Mouse (Mus musculus) layer of hippocampus, adult 9-10 months (tissue): ENCODE measurements around the gene Atxn1.

Source experiments
- DNase-seq: peaks from one replicate; pipeline ENCODE4 v3.0.0; 2022; ENCODE audit warnings: low spot score

Atxn1 gene

DNA sequence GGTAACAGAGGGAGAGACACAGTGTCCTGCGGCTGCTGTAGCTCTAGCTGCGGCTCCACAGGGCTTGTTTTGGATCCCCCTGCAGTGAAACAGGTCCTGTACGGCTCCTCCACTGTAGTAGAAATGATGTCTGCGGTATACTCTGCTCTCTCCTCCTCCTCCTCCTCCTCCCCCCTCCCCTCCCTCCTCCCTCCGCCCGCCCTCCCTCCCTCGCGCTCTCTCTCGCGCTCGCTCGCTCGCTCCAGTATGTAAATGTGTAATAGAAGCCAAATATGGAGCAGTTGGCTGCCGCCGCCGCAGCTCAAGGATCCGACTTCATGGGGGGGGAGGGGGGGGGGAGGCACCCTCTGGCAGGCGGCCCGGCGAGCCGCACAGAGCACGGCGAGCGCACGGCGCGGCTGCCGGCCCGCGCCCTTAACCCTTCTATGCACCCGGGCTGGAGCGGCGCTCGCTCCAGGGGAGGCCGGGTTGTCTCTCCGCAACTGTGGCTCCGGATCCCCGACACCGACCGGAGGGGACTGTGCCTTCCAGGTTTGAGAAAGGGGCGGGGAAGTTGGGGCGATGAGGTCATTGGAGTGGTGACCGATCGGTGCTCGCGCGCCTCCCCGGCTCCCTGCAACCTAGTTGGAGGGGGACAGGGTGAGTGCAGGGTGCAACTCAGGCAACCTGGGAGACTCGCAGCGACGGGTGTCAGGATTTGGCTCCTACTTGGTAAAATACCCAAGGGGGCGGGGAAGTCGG lies at the start of gene Atxn1:
Gene Atxn1 (minus strand): TSS at position 156 of the 741 bp plus-strand sequence.
- DNase-seq, result no peak

DNA sequence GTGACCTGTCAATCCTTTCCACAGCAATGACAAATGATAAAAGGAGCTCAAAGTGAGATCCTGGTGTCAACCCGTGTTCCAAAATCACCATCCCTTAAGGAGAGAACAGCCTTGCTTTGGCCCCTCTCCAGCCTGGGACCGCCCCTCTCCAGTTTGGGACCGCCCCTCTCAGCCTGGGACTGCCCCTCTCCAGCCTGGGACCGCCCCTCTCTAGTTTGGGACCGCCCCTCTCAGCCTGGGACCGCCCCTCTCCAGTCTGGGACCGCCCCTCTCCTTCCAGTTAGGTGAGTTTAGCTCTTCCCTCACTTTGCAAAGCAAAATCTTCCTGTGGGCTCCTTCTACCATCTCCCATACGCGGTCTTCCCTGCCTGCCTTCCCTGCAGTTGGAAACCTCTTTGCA lies 46.4 kb upstream of the Atxn1 start:
- no peak for DNase-seq

DNA sequence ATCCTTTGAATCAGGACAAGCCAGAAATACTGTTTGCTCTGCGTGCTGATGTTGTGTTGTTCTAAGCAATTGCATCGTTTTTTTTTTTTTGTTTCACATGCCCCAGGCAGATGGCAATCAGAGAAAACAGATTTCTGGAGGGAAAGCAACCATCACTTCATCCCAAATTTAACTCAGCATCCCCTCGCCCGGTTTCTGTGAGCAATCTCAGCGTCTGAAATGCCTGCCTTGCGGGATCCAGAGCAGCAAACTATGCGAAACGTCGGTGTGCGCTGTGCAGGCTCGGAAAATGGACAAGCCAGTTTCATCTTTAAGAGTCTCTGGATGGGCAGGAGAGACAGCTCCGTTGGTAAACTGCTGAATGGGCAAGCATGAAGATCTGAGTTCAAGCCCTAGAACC lies 45.3 kb upstream of the Atxn1 start:
- no peak for DNase-seq

DNA sequence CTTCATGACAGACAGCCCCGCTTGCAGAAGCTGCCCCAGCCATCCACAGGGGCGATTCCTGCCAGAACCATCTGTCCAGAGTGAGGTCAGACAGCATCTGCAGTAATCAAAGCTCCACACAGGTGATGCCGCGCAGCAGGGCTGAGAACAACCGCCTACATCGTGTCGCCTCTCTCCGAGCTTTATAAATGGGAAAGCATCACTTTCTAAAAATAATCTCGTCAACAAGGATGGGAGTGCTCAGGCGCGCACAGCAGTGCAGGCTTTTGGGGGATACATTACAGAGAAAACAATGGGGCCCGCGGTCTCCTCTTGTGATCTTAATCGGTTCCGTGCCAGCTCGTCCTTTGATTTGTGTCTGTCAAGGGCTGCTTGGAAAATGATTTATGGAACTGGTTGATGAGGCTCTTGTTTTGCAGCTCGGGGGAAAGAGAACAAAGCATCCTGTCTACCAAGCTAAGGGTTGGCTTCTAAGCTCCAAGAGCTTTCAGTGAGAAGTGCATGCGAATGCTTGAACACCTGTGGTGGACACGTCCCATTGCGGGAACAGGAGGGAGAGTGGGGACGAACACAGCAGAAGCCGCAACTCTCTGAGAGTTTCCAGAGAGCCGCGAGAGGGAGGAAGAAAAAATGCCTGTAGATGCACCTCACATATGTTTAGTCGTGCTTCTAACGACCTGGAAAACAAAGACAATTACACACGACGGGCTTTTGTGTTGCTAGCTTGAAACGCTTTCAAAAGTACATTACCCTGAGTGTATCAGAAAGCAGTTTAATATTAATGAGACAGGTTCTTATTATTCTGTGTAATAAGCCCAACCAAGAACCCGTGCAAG lies 44.2 kb upstream of the Atxn1 start:
- DNase-seq, result no peak

DNA sequence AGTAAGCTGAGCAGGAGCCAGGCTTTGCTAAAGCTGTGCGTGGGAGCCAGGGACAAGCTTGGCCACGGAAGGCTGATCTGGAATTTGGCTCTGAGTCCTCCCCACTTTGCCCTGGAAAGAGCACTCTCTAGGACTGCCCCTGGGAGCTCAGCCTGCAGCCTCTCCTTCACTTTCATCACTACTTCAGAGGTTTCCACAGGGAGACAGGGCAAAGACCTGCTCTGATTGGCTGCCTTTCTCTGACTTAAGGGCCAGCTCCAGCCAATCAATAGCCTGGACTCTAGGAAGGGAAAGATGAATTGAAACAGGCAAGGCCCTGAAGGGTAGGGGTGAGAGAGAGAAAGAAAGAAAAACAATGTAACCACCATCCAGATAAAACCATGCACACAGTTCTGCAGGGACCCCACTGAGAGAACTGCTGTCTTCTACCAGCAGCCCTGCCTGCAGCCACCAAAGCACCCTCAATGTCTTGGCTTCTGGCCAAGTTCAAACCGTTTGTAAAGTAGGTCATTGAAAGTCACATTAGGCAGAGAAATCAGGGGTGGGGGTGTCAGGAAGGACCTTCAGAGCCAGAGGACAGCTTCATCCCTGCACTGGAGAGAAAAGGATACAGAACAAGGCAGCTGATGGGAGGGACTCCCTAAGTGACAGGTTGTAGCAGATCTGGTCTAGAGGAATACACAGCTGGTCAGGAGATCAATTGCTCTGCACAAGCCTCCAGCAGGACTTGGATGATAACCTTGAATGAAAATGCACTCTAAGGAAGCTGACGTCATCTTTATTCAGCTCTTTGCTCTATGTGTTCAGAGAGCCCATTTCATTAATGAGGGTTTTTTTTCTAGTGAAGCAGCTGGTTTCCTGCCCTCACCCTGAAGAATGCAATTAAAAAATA lies 41.6 kb upstream of the Atxn1 start:
- no peak for DNase-seq

DNA sequence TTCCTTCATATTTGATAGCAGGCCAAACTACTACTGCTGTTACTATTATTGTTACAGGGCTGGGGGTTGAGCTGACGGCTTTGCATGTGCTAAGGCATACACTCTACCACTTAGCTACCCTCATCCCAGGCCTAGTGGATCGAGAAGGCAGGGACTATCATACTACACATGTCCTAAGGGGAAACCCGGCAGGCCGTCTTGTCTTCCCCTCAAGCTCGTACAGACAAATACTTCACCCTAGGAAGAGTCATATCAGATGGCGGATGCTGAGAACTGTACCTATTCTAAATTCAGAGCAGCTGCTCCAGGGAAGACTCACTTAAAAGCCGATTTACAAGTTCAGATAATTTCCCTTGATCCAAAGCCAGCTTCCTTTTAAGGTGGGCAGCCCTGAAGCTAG lies 40.8 kb upstream of the Atxn1 start:
- no peak for DNase-seq

DNA sequence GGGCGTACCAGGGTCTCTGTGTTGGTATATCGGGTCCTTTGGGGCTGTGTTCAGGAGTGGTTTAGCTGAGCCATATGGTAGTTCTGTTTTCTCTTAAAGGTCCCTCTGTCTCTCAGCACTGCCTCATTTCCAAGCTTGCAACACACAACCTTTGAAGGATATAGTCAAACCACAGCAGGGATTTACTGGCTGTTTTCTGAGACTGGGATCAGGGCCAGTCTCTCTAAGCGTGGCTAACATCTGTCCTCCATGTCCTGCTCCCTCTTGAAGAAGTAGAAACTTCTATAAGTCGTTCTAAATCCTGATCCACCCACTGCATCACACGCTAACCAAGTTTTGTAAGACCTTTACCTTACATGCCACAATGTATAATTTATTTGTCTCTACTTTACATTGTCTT lies 36.5 kb upstream of the Atxn1 start:
- DNase-seq, result no peak

DNA sequence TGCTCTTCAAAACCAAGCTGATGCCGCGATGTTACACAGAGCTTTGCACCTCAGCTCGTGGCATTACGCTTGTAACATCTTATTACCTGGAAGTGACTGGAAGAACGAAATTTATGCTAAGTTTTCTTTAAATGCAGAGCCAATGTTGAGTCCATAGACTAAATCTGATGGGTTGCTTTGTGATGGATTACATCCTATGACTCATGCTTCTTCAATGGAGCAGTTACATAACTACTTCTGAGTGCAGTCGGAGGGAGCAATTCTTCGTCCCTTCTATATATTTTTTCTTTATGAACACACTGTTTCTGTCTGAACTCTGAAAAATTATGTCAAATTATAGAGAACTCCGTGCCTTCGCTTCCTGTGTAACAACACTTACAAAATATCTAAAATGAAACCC lies 28.1 kb upstream of the Atxn1 start:
- no peak for DNase-seq

DNA sequence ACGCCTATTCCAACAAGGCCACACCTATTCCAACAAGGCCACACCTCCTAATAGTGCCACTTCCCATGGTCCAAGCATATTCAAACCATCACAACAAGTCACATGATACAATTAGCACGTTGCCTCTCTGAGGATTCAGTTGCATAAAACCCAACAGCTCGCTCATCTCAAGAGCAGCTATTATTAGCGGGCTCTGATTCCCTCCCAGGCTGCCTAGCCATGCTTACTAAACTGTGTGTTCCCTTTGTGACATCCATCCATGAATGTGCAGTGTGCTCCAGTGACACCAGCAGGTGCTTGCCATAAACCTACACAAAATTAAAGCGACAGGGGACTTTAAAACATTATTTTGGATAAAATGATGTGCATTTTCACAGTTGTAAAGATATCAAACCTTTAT lies 25.7 kb upstream of the Atxn1 start:
- DNase-seq, result no peak

DNA sequence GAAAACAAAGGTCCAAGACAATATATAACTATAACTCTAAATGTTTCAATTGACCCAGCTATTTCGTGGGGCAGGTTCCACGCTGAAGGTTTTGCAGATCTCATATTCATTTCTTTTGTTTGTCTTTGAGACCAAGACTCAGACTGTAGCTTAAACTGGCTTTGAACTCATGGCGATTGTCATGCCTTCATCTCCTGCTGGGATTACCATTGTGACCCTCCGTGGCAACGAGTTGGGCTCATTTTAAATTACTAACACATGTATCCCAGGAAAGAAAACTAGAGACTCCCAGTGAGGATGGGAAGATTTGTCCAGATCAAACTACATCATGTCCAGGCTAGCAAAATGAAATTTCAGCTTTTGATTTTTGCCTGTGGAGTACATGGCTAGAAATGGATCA lies 14.4 kb upstream of the Atxn1 start:
- no peak for DNase-seq

DNA sequence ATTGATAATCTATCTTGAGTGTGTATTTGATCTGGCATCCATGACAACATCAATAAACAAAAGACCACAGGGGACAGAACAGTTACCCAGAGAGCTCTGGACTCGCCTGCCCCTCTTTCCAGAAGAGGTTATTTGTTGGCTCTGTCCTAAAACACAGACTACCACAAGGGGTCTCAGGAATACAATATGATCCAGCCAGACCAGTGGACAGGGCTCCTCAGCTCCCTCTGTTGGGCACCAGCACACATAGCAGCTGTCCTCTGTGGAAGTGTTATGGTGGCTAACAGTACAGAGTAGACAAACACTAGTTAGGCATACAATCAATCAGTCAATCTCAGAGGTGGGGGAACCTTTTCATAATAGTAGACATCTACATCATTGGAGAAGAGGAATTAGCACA lies 12.1 kb upstream of the Atxn1 start:
- no peak for DNase-seq

DNA sequence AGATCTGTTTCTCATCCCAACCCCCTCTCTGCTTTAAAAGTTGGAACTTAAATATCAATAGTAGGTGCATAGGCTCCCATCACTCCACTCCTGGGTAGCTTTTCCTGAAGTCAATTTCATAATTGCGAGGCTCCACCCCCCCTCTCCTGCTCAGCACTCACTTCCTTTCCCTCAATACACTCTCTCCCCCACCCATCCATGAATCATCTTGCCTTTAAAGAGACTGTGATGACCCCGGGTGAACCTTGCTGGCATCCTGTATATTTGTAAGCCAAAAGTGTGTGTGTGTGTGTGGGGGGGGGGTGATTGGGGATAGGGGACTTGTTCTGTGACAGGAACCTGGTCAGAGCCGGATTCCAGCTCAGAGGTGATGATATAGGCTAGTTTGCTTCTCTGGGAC lies 9.8 kb upstream of the Atxn1 start:
- DNase-seq, result no peak

DNA sequence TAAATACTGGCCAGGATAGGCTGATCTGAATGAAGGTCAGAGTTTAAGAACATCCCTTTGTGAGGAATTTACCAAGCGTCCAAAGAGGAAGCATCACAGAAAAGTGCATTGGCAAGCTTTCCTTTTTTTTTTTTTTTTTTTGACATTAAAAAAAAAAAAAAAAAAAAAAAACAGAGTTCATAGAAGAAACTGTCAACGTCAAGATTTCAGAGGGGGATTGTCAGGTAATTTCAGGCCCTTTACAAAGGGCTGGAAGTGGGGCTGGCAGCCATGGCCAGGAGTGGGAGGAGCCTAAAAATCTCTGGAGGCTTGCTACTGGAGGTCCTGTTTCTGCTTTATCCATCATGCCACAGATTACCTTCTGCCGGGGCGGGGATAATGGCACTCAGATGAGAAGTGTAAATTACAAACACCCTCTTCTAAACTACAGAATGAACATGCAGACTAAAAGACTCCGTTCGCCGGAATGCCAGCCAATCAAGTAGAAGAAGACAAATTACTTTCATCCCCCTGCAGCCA lies 9.2 kb upstream of the Atxn1 start:
- DNase-seq, result no peak

DNA sequence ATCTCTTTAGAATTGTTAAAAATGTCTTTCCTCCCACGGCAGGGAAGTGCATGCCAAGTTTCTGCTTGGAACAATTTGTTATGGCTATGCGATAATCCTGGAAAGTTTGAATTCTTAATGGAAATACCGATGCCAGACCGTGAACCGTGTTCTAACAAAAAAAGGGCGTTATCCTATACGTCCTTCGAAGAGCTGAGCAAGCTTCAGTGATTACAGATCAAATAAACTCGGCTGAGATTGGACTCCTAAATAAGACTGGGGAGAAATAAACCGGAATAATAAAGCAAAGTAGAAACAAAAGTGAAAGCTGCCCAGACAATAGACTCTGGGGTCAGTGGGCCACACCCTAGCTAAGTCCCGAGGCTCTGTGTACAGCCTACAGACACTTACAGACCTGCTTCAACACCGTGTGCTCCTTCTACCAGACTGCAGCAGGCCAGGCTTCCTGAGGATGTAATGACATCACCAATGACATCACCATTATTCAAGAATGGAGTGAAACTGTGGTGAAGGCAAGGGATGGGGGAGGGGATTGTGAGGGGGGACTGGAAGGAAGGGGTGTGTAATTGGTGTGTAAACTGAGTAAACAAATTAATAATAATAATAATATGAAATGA lies 6.2 kb upstream of the Atxn1 start:
- DNase-seq, result no peak

DNA sequence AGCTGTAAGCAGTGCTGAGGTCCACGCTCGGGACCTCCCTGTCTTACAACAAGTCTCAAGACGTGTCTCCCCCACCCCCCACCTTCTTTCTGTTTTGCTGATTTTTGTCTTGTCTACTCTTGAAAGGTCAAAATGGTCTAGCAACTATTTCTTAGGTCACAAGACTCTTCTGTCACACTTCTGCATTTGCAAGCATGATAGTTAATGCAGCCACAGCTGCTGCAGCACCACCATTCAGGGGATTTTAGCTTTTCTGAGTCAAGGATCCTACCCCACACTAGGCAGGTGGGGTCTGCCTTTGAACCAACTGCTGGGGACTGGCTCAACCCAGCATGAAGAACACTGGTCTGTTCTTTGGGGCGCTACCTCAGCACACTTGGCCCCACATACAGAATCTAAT lies 3.4 kb upstream of the Atxn1 start:
- DNase-seq, result no peak

DNA sequence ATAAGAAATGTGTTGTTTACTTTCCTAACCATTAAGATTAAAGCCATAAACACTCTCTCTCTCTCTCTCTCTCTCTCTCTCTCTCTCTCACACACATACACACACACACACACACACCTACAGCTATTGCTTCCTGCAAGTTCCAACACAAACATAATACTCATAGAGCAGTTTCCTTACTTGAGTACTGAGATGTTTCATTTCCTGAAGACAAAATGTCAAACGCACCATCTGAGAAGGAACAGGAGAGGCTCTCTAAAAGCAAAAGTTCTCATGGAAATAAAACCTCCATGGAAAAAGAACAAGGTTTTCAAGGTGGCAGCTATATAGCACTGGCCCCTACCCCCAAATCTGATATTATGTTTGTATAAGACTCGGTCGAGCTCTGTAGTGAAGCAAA lies 2.6 kb upstream of the Atxn1 start:
- no peak for DNase-seq

DNA sequence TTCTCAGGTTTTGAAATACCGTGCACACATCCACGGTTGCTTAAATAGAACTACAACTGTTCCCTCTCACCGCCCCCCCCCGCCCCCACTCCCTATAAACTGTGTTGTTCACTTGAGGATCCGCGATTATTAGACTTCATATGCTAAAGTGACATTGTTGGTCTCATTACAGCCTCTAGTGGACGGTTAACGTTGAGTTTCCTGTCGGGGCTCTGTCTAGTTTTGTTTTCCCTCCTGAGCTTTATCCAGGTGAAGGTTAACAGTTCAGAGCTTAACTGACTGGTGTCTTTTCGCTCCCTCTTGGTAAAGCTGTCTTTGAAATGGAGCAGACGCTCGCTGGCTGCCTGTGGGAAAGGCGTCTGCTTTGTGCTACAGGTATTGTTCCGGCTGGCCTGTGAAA lies 1.8 kb upstream of the Atxn1 start:
- DNase-seq, result no peak

DNA sequence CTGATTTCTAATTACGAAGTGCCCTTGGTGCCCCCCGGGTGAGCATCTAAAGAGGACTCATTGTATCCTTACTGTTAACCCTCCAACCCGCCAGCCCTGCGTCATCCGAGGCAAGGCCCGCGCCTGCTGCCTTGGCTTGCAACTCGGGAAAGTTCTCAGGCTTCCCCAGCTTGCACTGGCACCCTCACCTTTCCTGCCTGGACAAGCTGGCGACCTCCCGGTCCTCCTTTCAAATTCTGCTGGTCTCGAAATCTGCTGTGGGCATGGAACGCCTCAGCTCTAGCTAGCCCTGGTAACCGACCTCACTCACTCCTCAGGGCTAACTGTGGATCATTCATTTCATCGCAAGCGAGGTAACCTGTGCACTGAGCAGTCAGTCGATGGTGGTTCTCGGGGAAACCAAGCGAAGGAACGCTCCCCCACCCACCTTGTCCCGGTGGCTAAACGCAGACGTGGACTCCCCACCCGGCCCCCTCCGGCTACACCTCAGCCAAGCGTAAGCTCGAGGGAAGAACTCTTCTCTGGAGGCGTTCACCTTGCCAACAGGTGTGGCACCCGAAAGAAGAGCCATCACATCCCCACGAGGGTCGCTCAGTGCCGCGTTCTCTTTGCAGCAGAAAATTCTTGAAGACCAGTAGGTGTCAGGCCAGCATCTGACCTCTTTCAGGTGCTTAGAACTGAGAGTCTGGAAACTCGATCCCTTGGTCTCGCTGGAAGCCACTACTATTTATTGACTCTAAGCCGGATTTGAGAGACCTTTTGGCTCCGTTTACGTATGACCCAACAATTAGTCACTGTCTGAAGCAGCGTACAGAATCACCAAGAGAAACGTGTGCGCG lies 1.0 kb upstream of the Atxn1 start:
- DNase-seq, result no peak

DNA sequence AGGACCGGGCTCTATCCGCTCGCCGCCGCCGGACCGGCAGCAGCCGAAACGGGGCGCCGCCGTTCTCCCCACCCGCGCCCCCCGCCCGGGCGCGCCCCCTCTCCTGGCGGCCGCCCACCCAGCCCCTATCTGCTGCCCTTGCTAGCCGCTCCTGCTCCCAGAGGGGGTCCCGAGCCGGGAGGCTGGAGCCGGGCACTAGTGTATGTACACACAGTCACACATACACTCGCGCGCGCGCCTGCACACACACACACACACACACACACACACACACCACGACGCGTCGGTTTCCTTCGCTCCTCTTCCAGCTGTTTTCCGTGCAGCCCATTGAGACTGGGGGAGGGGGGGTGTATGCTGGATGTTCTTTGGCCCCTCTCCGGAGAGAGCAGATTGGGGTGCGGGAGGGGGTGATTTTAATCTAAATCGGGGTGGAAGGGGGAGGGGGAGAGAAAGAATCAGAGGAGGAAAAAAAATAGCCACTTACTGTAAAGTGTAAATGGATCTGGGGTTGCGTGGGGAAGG lies 416 bp downstream of the Atxn1 start:
- DNase-seq, result no peak

DNA sequence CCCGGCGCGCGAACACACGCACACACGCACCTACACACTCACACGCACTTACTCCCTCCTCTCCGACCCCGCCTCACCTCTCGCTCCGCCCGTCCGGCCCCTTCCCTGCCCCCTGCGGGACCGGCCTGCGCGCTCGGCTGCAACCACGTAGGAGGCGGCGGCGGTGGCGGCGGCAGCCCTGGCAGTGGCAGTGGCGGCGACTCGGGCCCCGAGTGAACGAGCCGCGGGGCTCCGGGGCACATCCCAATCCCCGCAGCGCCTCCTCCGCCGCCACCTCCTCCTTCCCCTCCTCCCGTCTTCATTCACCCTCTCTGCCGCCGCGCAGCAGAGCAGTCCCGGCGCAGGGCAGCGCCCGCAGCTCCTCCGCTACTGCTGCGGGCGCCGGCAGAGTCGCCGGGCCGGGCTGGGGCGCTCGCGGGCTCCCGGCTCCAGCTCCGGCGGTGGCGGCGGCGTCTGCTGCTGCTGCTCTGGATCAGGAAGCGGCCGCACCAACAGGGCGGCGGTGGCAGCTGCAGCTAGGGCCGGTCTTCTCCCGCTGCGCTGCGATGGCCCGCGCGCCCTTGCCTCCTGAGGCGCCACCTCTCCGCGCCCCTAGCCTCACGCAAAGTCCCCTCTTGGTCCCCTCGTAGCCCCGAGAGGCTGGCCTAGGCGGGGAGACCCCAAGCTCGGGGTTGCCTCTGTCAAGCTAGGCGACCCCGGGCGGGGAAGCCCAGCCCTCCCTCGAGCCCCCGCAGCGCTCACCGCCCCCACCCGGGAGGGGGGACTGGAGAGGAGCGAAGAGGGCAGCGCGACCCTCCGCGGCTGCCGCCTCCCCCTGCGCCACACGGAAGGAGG lies 1.1 kb downstream of the Atxn1 start:
- DNase-seq, result no peak
